Mouse (Mus musculus) embryonic facial prominence, embryonic 14.5 days (tissue): Measurements from ENCODE around the gene Pbx1. TPM values are rescaled to one million over a fixed set of nuclear protein-coding genes. Genes with fewer than 3 reads are reported as not detected.
A peak's percentile ranks its signal among the peaks of the same experiment; 100 is the strongest.

Source experiments
- ATAC-seq: fragments of 200-750 bp; cut with Nextera tagmentation; 2 replicates; pipeline ENCODE4 v1.8.0; 2017; ENCODE audit warnings: low read depth, moderate number of reproducible peaks, moderate TSS enrichment
- DNase-seq: peaks from one replicate; pipeline ENCODE4 v3.0.0-alpha.2; 2015; ENCODE audit warnings: low spot score
- H3K27ac ChIP-seq: fragments of 300-500 bp; sonication (generic); replicated peaks from 2 replicates; pipeline ENCODE4 v1.5.1; 2014; ENCODE audit warnings: low read depth, mild to moderate bottlenecking, low read length, moderate library complexity
- H3K27me3 ChIP-seq: fragments of 300-500 bp; sonication (generic); replicated peaks from 2 replicates; pipeline ENCODE4 v1.6.1; 2014; ENCODE audit warnings: low read length; ENCODE audit not compliant: control insufficient read depth, insufficient read depth
- H3K36me3 ChIP-seq: fragments of 300-500 bp; sonication (generic); 2 replicates; pipeline ENCODE4 v1.6.1; 2014; ENCODE audit warnings: low read length, mixed read lengths; ENCODE audit not compliant: control insufficient read depth, insufficient read depth
- H3K4me1 ChIP-seq: fragments of 300-500 bp; sonication (generic); 2 replicates; pipeline ENCODE4 v1.6.1; 2014; ENCODE audit warnings: antibody characterized with exemption, low read length; ENCODE audit not compliant: control insufficient read depth, insufficient read depth
- H3K4me2 ChIP-seq: fragments of 300-500 bp; sonication (generic); 2 replicates; pipeline ENCODE4 v1.6.1; 2014; ENCODE audit warnings: low read depth, mild to moderate bottlenecking, low read length, moderate library complexity, mixed read lengths
- H3K4me3 ChIP-seq: fragments of 300-500 bp; sonication (generic); 2 replicates; pipeline ENCODE4 v1.5.1; 2014; ENCODE audit warnings: low read depth, mild to moderate bottlenecking, low read length
- H3K9ac ChIP-seq: fragments of 300-500 bp; sonication (generic); 2 replicates; pipeline ENCODE4 v1.6.1; 2014; ENCODE audit warnings: low read depth, mild to moderate bottlenecking, low read length, moderate library complexity, mixed read lengths
- H3K9me3 ChIP-seq: fragments of 300-500 bp; sonication (generic); 2 replicates; pipeline ENCODE4 v1.6.1; 2016; ENCODE audit warnings: low read length; ENCODE audit not compliant: control insufficient read depth
- WGBS: fragments of 180-500 bp; shearing (Covaris S2); extraction: QIAGEN DNeasy Blood & Tissue Kit; methylation state at CpG from one replicate; pipeline ENCODE4 v1.1.7; 2014; 5-methylcytosine and 5-hydroxymethylcytosine counted together
- polyA plus RNA-seq: library from polyadenylated mRNA; unstranded; fragments of >200 nt; fragmentation: Nextera tagmentation; extraction: Ambion mirVana; gene quantifications from 2 replicates; pipeline ENCODE4 v1.2.1, GENCODE M21; 2014

Pbx1 gene
- polyA plus RNA-seq, 1 experiment from 2014 or later = 30.5 TPM

DNA sequence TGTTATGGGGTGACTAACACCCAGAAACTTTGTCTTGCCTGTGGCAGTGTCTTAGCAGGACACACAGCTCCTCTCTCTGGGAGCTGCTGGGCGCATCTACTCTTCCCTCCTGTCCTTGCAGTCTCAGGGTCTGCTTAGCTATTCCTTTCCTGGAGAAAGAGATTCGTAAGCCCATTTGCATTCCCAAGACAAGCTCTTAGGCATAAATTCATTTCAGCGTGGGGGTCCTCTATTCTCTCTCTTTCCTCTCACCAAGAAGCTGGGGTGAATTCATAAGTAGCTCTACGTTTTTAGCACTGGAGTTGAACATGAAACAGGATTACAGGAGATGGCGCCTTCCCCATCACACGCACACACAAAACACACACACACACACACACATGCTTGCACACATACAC, 140.4 kb downstream of the Pbx1 start:
- H3K9ac ChIP-seq = no peak overlapping the region
- no peaks in the 10 kb centered on the region for H3K9me3 ChIP-seq
- peaks cover 27% of the 10 kb centered on the region for H3K4me1 ChIP-seq
- ATAC-seq (no peak), DNase-seq (no peak)
- H3K4me3 ChIP-seq = no peak overlapping the region
- no peaks in the 10 kb centered on the region for H3K36me3 ChIP-seq
- no peak overlapping the region for H3K27ac ChIP-seq
- H3K27me3 ChIP-seq = no peaks in the 10 kb centered on the region
- H3K4me2 ChIP-seq = no peak overlapping the region
- WGBS = 80% methylated on average over 6 of the region's 6 CpGs

- Histone ChIP-seq H3K4me2 (no peak overlapping the region), H3K27me3 (no peaks in the 10 kb centered on the region), H3K4me1 (peaks cover 27% of the 10 kb centered on the region), H3K4me3 (no peak overlapping the region), H3K36me3 (no peaks in the 10 kb centered on the region), H3K9ac (no peak overlapping the region), H3K27ac (no peak overlapping the region), H3K9me3 (no peaks in the 10 kb centered on the region)
- WGBS = 64% methylated on average over 11 of the region's 11 CpGs
- ATAC-seq = peak; percentile 38; the same call in 1 of the 2 replicates
- peak; percentile 40 for DNase-seq
Observed at GRCm38 (mm10) chr1:168291001-168291642, 140.9 kb downstream of the Pbx1 start.

GRCm38 (mm10) chr1:168290236-168290985, 141.7 kb downstream of the Pbx1 start:
- Histone ChIP-seq H3K36me3 (no peaks in the 10 kb centered on the region), H3K4me3 (no peak overlapping the region), H3K9me3 (no peaks in the 10 kb centered on the region), H3K9ac (no peak overlapping the region), H3K4me1 (peaks cover 27% of the 10 kb centered on the region), H3K27ac (no peak overlapping the region), H3K4me2 (no peak overlapping the region), H3K27me3 (no peaks in the 10 kb centered on the region)
- ATAC-seq (no peak), DNase-seq (no peak)
- 78% methylated on average over 8 of the region's 8 CpGs for WGBS

DNA sequence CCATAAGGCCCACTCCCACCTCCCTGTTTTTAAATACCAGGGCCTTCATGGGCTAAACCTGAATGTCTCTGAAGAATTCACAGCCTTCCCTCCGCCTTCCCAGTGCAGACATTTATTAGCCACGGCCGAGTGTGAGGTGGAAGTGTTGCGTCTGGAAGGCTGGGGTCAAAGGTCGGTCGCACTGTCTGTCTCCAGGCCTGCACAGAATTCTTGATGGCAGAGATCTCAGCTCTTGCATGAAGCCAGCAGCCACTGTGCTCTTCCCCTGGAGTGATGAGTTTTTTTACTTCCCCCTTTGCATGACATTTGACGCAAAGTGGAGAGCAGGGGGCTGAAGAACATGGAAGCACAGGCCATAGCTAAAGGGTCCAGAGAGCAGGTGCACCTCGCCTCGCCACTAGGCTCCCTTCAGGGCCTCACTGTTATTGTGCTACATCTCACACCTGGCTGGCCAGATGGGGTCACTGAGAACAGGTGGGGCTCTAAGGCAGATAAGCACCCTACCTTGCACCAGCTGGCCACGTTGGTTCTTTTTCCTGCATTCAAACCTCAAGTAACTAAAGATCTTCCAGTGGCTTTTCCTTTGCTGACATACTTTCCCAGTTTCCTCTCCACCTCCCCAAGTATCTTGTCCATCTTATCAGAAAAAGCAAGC, 143.1 kb downstream of the Pbx1 start:
- Histone ChIP-seq H3K9ac (no peak overlapping the region), H3K36me3 (no peaks in the 10 kb centered on the region), H3K4me2 (no peak overlapping the region), H3K27me3 (no peaks in the 10 kb centered on the region), H3K27ac (no peak overlapping the region), H3K4me3 (no peak overlapping the region), H3K4me1 (peaks cover 38% of the 10 kb centered on the region), H3K9me3 (no peaks in the 10 kb centered on the region)
- ATAC-seq (no peak), DNase-seq (no peak)
- WGBS = 56% methylated on average over 10 of the region's 10 CpGs

GRCm38 (mm10) chr1:168287843-168288591, 144.1 kb downstream of the Pbx1 start:
- Histone ChIP-seq H3K27ac (peak overlapping the region; percentile 66), H3K4me2 (no peak overlapping the region), H3K4me3 (no peak overlapping the region), H3K27me3 (no peaks in the 10 kb centered on the region), H3K36me3 (no peaks in the 10 kb centered on the region), H3K4me1 (peaks cover 42% of the 10 kb centered on the region), H3K9me3 (no peaks in the 10 kb centered on the region), H3K9ac (no peak overlapping the region)
- ATAC-seq = peak; percentile 36
- WGBS = 37% methylated on average over 23 of the region's 23 CpGs
- peak; percentile 79 for DNase-seq

DNA sequence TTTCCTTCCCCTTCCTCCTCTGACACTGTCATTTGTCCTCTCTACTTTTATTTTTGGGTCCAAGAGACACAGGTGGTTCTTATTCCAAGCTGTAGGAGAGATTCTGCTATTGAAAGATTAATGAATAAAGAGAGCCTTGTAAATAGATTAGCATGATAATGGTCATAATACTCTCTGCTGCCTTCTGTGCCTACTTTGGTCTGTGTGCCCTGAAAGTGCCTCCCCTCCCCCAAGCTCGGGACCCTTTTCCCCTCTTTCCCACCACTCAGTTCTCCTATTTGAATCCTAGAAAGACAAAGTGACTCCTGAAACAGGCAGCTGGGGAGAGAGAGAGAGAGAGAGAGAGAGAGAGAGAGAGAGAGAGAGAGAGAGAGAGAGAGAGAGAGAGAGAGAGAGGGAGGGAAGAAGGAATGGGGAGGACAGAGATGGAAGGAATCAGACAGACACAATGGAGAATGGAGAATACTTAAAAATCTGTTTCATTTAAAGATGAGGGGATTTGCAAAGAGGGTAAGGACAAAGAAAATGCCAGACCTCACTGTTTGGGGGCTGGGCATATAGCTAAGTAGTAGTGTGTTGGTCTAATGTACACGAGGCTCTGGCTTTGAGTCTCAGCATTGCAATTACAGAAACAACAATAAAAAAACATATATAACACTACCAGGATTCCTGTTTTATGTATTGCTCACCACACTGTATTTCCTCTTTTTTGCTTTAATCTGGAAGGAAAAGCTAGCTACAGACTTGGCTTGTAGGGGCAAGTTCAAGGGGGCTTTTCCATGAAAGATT, 145.0 kb downstream of the Pbx1 start:
- Histone ChIP-seq H3K9me3 (no peaks in the 10 kb centered on the region), H3K4me1 (peaks cover 42% of the 10 kb centered on the region), H3K27ac (peak overlapping the region; percentile 66; the same call in 1 of the 2 replicates), H3K27me3 (no peaks in the 10 kb centered on the region), H3K4me3 (no peak overlapping the region), H3K4me2 (no peak overlapping the region), H3K36me3 (no peaks in the 10 kb centered on the region), H3K9ac (no peak overlapping the region)
- DNase-seq (no peak), ATAC-seq (no peak)
- 44% methylated on average over 2 of the region's 2 CpGs for WGBS

- no peak for ATAC-seq
- H3K27ac ChIP-seq = no peak overlapping the region
- WGBS = 33% methylated on average over 9 of the region's 9 CpGs
- no peak overlapping the region for H3K4me2 ChIP-seq
- H3K9ac ChIP-seq = no peak overlapping the region
- H3K36me3 ChIP-seq = no peaks in the 10 kb centered on the region
- H3K27me3 ChIP-seq = no peaks in the 10 kb centered on the region
- DNase-seq = no peak
- no peak overlapping the region for H3K4me3 ChIP-seq
- peaks cover 47% of the 10 kb centered on the region for H3K4me1 ChIP-seq
- H3K9me3 ChIP-seq = no peaks in the 10 kb centered on the region
Observed at GRCm38 (mm10) chr1:168284566-168285141, 147.4 kb downstream of the Pbx1 start.
